Mouse (Mus musculus) adrenal gland, postnatal 10 days (tissue): Measurements from ENCODE around the gene Msln. TPM values are rescaled to one million over a fixed set of nuclear protein-coding genes. Genes with fewer than 3 reads are reported as not detected.

ENCODE experiments used
- DNase-seq: peaks from one replicate; pipeline ENCODE4 v3.0.0; 2021; ENCODE audit warnings: mixed read lengths
- microRNA-seq: library from miRNA; unstranded; fragments of <30 nt; microRNA quantifications from one replicate; pipeline ENCODE4 v1.2.0, GENCODE M21; 2021
- total RNA-seq, 2 experiments: library from RNA; stranded (reverse); gene quantifications; 2 replicates each; pipeline ENCODE4 v1.2.3; 2021

Gene Msln
- total RNA-seq, 2 experiments from 2014 or later = 13.6 to 19.0 TPM

DNA sequence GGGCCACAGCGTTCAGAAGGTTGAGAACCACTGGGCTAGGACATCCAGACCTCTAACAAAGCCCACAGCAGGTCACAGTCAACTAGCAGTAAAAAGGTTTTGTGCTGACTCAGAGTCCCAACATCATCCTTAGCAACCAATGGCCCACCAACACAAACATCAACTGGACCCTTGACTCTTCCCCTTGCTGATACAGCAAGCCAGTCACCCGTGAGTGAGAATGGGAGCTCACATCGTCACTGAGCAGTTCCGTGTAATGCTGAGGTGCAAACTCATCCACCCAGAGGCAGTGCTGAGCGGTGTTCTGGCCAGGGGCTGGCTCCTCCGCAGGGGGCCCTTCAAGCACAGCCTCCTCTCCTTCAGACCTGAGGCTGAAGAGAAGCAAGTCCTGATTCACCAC is 28.9 kb downstream of the Msln start:
- no peak for DNase-seq

DNA sequence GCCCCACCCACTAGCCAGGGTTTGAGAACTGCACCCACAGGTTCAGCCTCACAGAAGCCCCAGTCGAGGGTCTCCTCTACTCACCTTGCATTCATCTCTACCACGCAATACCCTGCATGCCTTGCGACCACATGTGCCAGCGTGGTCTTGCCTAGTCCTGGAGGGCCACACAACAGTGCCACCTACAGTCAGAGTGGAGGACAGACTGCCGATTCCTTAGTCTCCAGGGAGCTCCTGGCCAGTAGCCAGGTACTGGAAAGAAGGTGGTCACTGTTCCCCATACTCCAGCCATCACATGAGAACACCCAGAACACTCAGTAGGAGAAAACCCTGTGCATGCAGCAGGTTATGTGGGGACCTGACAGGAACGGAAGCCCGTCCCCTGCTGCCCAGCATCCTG is 30.3 kb downstream of the Msln start:
- no peak for DNase-seq

DNA sequence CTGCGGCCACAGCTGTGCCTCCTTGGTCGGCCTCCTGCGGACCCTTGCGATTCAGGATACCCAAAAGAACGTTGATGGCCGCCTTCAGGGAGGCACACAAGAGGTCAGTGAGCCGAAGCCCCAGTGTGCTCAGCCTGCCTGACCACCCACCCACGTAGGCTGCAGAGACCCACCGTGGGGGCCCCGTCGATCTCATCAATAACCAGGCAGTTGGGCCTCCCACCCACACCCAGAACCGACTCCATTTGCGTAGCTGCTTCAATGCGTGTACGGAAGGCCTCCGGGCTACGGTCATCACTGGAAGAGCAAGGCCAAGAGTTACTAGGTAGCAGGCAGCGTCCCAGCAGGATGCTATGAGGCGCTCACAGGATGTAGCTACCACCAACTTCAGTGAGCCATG is 30.7 kb downstream of the Msln start:
- no peak for DNase-seq

DNA sequence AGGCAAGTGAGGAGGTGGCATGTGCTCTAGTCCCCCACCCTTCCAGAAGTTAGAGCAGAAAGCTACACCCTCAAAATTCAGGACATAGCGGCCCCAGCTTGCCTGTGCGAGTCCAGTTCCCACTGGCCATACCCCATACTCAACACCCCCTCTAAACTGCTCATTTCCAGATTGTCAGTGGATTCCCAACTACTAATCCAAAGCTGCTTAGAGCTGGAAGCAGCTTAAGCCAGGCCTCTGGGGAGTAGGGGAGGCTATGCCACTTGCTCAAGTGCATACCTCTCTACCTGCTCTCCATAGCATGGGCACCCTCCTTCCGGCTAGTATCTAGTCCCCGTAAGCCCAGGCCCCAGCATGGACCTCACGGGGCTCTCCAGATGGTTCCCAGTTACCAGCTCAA is 32.7 kb downstream of the Msln start:
- DNase-seq = no peak

DNA sequence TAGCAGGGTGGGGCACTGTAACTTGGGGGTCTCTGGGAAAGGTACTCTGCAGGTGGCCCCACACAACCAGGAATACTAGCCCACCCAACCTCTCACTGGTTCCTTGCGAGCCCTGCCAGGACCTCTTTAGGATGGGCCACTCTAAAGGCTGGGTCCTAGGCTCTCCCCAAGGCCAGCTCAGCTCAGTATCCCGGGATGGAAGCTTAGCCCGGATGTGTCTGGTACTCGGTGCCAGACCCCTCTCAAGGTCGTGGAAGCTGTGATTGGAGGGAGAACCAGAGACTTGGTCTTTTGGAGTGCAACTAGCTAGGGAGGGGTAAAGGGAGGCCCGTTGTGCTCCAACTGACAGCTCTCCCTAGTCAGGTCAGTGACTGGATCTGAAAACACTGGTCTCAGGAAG is 36.5 kb downstream of the Msln start:
- DNase-seq = no peak

DNA sequence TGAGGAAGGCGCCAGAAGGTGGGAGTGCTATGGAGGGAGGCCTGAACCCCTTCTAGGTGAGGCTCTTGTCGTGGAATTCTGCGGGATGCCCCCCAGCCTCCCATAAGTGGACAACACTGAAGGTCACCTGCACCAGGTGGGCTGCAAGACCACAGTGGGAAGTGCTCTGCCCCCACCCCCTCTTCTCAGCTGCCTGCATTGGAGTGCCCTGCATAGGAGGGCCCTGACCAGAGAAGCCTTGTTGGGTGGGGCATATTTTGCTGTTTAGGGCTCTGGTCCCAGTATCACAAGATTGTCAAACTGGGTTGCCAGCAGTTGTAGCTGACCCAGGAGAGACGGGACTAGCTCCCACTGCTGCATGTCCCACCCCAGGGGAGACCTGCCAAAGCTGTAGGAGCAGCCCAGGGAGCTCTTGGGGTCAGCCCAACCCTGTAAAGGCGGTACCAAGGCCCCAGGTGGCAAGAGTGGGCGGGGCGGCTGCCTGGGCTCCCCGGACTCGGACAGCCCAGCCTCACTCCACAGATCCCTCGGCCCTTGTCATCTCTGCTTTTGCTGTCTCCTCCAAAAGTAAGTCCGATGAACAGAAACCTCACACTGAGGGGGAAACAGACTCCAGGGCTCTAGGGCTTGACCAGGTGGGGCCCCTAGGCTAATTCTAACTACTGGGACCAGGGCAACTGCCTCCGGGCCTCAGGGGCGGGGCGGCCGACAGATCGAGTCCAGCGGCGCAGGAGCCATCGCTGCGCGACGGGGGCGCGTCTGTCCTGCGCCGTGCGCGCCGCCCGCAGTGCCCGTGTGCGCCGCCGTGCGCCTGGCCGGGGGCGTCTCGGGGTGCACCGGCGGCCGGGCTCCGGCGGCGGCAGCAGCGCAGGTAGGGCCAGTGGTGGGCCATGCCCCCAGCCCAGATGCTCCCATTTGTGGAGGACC is 37.2 kb downstream of the Msln start, which contains the start of gene Gng13:
TSS of gene Gng13 (plus strand) at position 461 of the 927 bp plus-strand sequence.
- peak; percentile 46 for DNase-seq

DNA sequence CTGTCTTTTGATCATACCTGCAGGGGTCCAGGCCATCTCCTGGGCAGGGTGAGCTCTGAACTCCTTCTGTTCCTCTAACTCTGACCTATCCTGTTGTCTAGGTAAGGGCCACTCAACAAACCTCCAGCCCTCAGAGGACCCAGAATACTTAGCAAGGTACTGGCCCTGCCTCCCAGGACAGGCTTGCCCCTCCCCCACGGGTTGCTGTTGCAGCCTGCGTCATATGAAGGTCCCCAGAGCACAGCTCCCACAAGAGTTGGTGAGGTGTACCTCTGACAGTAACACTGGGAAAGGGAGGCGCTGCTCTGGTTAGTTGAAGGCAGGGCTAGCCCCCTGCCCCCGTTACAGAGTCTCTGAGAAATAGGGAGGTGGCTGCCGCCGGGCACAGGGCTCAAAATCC is 38.0 kb downstream of the Msln start:
- no peak for DNase-seq

DNA sequence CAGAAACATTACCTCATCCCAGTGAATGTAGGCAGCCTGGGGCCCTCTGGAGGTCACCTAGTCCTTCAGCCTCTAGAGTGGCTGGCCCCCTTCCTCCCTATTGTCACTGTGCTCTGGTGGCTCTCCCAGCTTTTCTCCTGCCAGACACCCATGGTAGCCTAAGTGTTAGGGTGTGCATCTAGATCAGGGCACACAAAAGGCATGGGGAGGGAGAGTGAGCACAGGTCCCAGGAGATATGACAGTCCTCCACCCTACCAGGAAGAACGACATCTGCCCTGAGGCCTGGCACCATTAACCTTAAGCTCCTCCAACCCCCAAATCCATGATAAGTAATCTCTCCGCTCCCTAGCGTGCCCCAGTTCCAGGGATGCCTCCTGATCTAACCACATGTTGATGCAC is 38.6 kb downstream of the Msln start:
- DNase-seq = no peak

DNA sequence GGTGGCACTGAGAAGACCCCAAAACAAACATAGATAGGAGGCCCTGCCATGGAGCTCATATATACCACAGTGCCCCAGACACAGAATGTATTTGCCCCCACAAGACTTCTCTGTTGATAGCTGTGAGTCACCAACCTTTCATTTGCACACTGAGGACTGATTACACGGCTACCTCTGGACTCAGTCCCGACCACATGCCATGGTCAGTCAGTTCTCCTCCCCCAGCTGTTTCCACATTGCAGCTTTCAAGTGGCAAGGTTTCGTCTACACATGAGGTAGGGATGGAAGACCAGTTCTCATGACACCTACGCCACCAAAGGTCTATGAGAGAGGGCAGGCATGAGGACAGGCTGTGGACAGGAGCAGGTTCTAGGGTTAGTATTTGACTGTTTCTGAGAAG is 43.0 kb downstream of the Msln start:
- DNase-seq = no peak

DNA sequence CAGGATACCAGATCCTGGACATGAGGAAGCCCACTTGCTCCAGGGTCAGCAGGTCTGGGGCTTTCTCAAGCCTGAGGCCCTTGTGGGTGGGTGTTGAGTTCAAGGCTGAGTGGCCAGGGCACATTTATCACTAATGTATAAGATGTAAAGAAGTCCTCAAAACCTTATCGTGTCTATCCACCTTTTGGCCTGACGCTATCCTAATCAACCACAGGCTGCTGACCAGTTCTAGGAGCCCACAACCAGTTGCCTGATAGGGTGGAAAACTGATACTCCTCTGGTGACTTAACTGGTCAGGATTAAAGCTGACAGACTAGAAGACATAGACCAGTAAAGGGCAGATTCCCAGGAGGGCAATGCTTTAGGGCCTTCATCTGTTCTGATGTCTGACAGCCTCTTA is 44.2 kb downstream of the Msln start:
- DNase-seq = no peak

DNA sequence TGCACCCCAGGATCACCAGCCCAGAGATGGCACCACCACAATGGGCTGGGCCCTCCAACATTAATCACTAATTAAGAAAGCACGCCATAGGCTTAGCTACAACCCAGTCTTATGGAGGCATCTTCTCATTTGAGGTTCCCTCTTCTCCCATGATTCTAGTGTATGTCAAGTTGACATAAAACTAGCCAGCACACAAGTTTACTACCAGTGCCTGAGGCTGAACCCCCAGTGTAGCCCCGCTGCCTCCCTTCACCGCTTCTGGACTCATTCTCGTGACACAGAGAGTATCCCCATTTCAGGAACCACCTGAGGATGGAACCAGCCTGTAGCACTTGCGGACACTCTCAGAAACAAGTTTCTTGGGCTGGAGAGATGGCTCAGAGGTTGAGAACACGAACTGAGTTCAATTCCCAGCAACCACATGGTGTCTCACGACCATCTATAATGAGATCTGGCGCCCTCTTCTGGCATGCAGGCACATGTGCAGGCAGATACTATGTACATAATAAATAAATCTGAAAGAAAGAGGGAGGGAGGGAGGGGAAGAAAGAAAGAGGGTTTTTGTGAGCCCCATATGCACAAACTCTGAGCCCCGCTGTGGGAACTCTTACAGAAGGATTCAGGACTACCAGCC is 53.2 kb downstream of the Msln start:
- no peak for DNase-seq

Small RNA genes lying within 50 kb of the gene (microRNA-seq; reads per million reads assigned to microRNA genes)
- gene Gm25083 (not detected), gene Mir6966 (1.4 reads per million)

Other genes with a start within 250 kb of the Msln start
- gene Sox8, start 183.7 kb downstream of the Msln start, total RNA-seq = 1 to 10 TPM; 1.7 to 2.4 TPM
- gene Lmf1, start 175.3 kb downstream of the Msln start, total RNA-seq = 10 to 100 TPM; 35.8 to 44.3 TPM
- gene Gng13, start 37.2 kb downstream of the Msln start, total RNA-seq = under 1 TPM in 1 of 2 experiments, not detected in 1; 0.70 TPM
- 10 to 100 TPM in 1 of 2 experiments, 1 to 10 TPM in 1; 7.9 to 11.2 TPM for gene Chtf18, start 27.0 kb downstream of the Msln start, total RNA-seq
- 10 to 100 TPM in 1 of 2 experiments, 1 to 10 TPM in 1; 9.5 to 11.0 TPM for gene Rpusd1, start 26.7 kb downstream of the Msln start, total RNA-seq
- gene Mslnl, start 18.3 kb downstream of the Msln start, total RNA-seq = not detected
- 10 to 100 TPM; 31.9 to 39.7 TPM for gene Narfl, start 19.4 kb upstream of the Msln start, total RNA-seq
- gene Haghl, start 31.3 kb upstream of the Msln start, total RNA-seq = 10 to 100 TPM; 22.5 to 35.3 TPM
- gene Ccdc78, start 32.2 kb upstream of the Msln start, total RNA-seq = not detected
- gene Fam173a, start 38.5 kb upstream of the Msln start, total RNA-seq = 10 to 100 TPM; 63.1 to 76.4 TPM
- gene AC134908.4, start 41.3 kb upstream of the Msln start, total RNA-seq = under 1 TPM in 1 of 2 experiments, not detected in 1; 0.48 TPM
- gene Metrn, start 42.8 kb upstream of the Msln start, total RNA-seq = 10 to 100 TPM; 28.0 to 45.1 TPM
- 10 to 100 TPM; 11.6 to 14.5 TPM for gene Fbxl16, start 54.7 kb upstream of the Msln start, total RNA-seq
- 10 to 100 TPM; 17.6 to 23.1 TPM for gene Wdr24, start 69.2 kb upstream of the Msln start, total RNA-seq
- 10 to 100 TPM; 54.9 to 62.3 TPM for gene Jmjd8, start 74.5 kb upstream of the Msln start, total RNA-seq
- 100 to 1,000 TPM; 138 to 157 TPM for gene Stub1, start 79.0 kb upstream of the Msln start, total RNA-seq
- gene Rhbdl1, start 82.9 kb upstream of the Msln start, total RNA-seq = 10 to 100 TPM; 11.9 to 14.6 TPM
- gene Gm20683, start 87.4 kb upstream of the Msln start, total RNA-seq = 10 to 100 TPM in 1 of 2 experiments, 1 to 10 TPM in 1; 7.0 to 12.3 TPM
- 10 to 100 TPM; 71.6 to 98.5 TPM for gene Rhot2, start 90.5 kb upstream of the Msln start, total RNA-seq
- gene Wdr90, start 107.1 kb upstream of the Msln start, total RNA-seq = 10 to 100 TPM; 17.5 to 24.1 TPM
- 100 to 1,000 TPM; 319 to 366 TPM for gene Mcrip2, start 114.4 kb upstream of the Msln start, total RNA-seq
- 10 to 100 TPM; 66.8 to 69.2 TPM for gene Mettl26, start 120.7 kb upstream of the Msln start, total RNA-seq
- gene Wfikkn1, start 126.5 kb upstream of the Msln start, total RNA-seq = 1 to 10 TPM in 1 of 2 experiments, under 1 TPM in 1; 0.78 to 2.7 TPM
- 10 to 100 TPM; 16.9 to 25.6 TPM for gene Rab40c, start 165.3 kb upstream of the Msln start, total RNA-seq
- gene Pigq, start 190.6 kb upstream of the Msln start, total RNA-seq = 100 to 1,000 TPM; 101 to 118 TPM
- 1 to 10 TPM in 1 of 2 experiments, under 1 TPM in 1; 0.30 to 1.4 TPM for gene Nhlrc4, start 190.6 kb upstream of the Msln start, total RNA-seq
- not detected for gene A930017K11Rik, start 198.2 kb upstream of the Msln start, total RNA-seq
- 10 to 100 TPM; 15.8 to 16.2 TPM for gene Capn15, start 231.4 kb upstream of the Msln start, total RNA-seq